Mouse (Mus musculus): ENCODE measurements at regions not wholly inside any gene's neighbourhood (a gene's known extent, or its start where the extent isn't known, plus 50 kb on each side); places are given as distances from the start of the nearest gene placed in this dataset.

DNA sequence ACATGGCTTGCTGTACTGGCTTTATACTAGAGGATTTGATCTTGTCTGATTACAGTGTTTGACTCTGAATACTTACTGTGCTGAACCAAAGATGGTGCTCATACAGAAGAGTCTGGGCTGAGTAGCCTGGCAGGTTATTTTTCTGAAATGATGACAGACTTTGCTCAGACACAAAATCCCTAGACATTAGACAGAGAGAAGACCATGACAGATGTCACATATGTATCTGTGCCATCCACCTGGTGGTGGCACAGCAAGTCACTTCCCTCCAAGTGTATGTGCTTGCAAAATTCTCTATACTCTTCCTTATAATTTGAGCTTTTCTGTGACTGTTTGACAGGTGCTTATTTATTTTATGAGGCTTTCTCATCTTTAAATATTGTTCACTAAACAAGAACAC, 80.7 kb downstream of the Gm7361 start:
- DNase-seq (ENCODE audit: low spot score): no peak
- no peaks in the 10 kb centered on the region for H3K36me3 ChIP-seq (ENCODE audit: control insufficient read depth, insufficient read depth, low read length)
- H3K27me3 ChIP-seq (ENCODE audit: control insufficient read depth, insufficient read depth, low read length): no peaks in the 10 kb centered on the region
- no peak overlapping the region for H3K27ac ChIP-seq (replicated peaks; ENCODE audit: low read depth, low read length)
- no peaks in the 10 kb centered on the region for H3K9me3 ChIP-seq (ENCODE audit: control insufficient read depth, low read length)
- ATAC-seq (ENCODE audit: insufficient number of reproducible peaks, low FRiP score, low TSS enrichment, low read depth): no peak
- H3K9ac ChIP-seq (ENCODE audit: low read length): no peak overlapping the region
- no peaks in the 10 kb centered on the region for H3K4me1 ChIP-seq (ENCODE audit: control insufficient read depth, insufficient read depth, low read length)
- H3K4me3 ChIP-seq (ENCODE audit: low read depth, low read length): no peak overlapping the region
- H3K4me2 ChIP-seq (ENCODE audit: low read depth, severe bottlenecking): no peak overlapping the region

DNA sequence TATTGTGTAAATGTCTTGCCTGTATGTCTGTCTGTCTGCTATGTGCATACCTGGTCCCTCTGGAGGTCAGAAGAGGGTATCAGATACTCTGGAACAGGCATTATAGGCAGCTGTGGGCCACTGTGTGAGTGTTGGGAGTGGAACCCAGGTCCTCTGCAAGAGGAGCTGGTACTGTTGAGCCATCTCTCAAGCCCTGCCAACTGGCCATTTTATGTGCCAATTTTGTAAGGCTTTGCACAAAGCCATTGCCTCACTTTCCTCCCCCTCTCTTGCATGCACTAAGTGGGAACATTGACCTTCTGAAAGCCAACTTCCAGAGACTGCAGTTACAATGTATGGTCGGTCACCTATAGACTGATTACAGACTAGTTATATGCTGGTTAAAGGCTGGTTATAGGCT, 81.8 kb downstream of the Gm7361 start:
- ATAC-seq (ENCODE audit: insufficient number of reproducible peaks, low FRiP score, low TSS enrichment, low read depth) (no peak), DNase-seq (ENCODE audit: low spot score) (no peak)
- Histone ChIP-seq H3K4me3 (ENCODE audit: low read depth, low read length) (no peak overlapping the region), H3K4me2 (ENCODE audit: low read depth, severe bottlenecking) (no peak overlapping the region), H3K36me3 (ENCODE audit: control insufficient read depth, insufficient read depth, low read length) (no peaks in the 10 kb centered on the region), H3K9ac (ENCODE audit: low read length) (no peak overlapping the region), H3K27ac (replicated peaks; ENCODE audit: low read depth, low read length) (no peak overlapping the region), H3K27me3 (ENCODE audit: control insufficient read depth, insufficient read depth, low read length) (no peaks in the 10 kb centered on the region), H3K9me3 (ENCODE audit: control insufficient read depth, low read length) (no peaks in the 10 kb centered on the region), H3K4me1 (ENCODE audit: control insufficient read depth, insufficient read depth, low read length) (no peaks in the 10 kb centered on the region)
- WGBS: 77% methylated on average over 1 of the region's 1 CpGs

DNA sequence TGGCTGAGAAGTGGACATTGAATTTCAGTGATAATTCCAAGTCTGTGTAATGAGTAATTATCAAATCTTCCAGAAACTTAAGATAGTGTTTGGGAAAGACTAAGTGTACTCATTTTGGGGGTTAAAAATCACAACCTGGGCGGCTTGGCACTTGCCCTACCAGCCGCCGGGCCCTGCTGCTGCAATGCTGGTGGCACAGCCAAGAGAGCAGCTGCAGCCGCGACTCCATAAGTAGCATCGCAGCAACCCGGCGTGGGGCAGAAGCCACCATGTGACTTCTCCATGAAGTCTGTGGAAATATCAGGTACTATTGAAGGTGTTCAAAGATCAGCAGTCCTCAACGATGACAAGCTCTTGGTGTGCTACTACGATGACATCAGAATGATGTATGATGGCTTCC, 97.7 kb downstream of the Gm7361 start:
- no peaks in the 10 kb centered on the region for H3K9me3 ChIP-seq (ENCODE audit: control insufficient read depth, low read length)
- H3K9ac ChIP-seq (ENCODE audit: low read length): no peak overlapping the region
- no peak overlapping the region for H3K4me3 ChIP-seq (ENCODE audit: low read depth, low read length)
- no peaks in the 10 kb centered on the region for H3K27me3 ChIP-seq (ENCODE audit: control insufficient read depth, insufficient read depth, low read length)
- H3K4me1 ChIP-seq (ENCODE audit: control insufficient read depth, insufficient read depth, low read length): no peaks in the 10 kb centered on the region
- H3K4me2 ChIP-seq (ENCODE audit: low read depth, severe bottlenecking): no peak overlapping the region
- H3K36me3 ChIP-seq (ENCODE audit: control insufficient read depth, insufficient read depth, low read length): no peaks in the 10 kb centered on the region
- DNase-seq (ENCODE audit: low spot score): no peak
- H3K27ac ChIP-seq (replicated peaks; ENCODE audit: low read depth, low read length): no peak overlapping the region
- ATAC-seq (ENCODE audit: insufficient number of reproducible peaks, low FRiP score, low TSS enrichment, low read depth): no peak
- WGBS: 88% methylated on average over 10 of the region's 10 CpGs

DNA sequence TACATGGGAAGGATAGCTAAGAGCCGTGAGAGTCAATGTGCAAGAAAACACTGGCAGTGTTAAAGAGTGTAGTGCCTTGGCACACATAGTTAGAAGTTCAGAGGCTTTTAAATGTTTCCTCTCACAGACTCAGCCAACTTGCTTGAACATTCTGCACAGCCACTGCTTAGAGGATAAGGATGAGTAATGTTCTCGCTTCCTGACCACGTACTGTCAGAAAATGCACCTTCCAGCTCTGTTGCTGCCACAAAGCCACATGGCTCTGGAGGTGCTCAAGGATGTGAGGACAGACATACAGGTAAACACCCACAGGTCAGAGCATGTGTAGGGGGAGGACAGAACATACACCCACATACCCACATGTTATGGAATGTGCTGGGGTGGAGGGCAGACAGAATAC, 101.6 kb downstream of the Gm7361 start:
- H3K27me3 ChIP-seq (ENCODE audit: control insufficient read depth, insufficient read depth, low read length): no peaks in the 10 kb centered on the region
- no peaks in the 10 kb centered on the region for H3K9me3 ChIP-seq (ENCODE audit: control insufficient read depth, low read length)
- no peaks in the 10 kb centered on the region for H3K36me3 ChIP-seq (ENCODE audit: control insufficient read depth, insufficient read depth, low read length)
- H3K9ac ChIP-seq (ENCODE audit: low read length): no peak overlapping the region
- DNase-seq (ENCODE audit: low spot score): no peak
- no peaks in the 10 kb centered on the region for H3K4me1 ChIP-seq (ENCODE audit: control insufficient read depth, insufficient read depth, low read length)
- H3K4me3 ChIP-seq (ENCODE audit: low read depth, low read length): no peak overlapping the region
- H3K4me2 ChIP-seq (ENCODE audit: low read depth, severe bottlenecking): no peak overlapping the region
- WGBS: 93% methylated on average over 3 of the region's 3 CpGs
- H3K27ac ChIP-seq (replicated peaks; ENCODE audit: low read depth, low read length): no peak overlapping the region
- ATAC-seq (ENCODE audit: insufficient number of reproducible peaks, low FRiP score, low TSS enrichment, low read depth): no peak

DNA sequence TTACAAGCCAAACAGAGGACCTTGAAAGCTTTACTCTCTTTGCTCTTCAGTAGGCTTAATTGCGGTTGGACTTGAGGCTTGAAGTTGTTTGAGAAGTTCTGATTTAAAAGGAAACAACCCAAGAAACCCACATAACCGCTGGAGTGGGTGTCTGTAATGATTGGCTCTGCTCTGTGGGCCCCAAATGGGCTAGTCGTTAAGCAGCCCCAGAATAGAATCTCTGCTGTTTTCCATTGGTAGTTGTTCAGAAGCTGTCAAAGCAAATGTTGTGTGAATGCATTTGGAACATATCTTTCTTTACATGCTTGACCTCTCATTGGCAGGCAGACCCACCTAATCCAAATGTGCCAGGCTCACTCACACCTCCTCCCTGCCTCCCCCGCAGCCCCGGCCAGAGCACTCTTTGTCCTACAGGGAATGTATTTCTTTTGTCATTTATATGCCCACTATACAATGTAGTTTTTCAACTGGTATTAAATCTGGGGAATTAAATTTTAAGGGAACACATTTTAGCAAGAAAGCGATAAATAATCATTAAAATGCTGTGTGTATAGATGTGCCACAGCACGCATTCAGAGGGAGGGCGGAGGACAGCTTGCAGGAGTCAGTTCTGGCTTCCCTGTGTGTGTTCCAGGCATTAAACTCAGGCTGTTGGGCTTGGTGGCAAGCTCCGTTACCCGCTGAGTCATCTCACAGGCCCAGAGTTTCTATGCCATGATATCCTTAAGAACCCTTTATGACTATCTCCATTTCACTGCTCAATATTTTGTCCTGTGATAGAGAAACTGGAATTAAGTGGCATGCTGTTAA, 116.9 kb downstream of the Gm7361 start:
- WGBS: 57% methylated on average over 10 of the region's 10 CpGs
- H3K9ac ChIP-seq (ENCODE audit: low read length): no peak overlapping the region
- no peak for ATAC-seq (ENCODE audit: insufficient number of reproducible peaks, low FRiP score, low TSS enrichment, low read depth)

DNA sequence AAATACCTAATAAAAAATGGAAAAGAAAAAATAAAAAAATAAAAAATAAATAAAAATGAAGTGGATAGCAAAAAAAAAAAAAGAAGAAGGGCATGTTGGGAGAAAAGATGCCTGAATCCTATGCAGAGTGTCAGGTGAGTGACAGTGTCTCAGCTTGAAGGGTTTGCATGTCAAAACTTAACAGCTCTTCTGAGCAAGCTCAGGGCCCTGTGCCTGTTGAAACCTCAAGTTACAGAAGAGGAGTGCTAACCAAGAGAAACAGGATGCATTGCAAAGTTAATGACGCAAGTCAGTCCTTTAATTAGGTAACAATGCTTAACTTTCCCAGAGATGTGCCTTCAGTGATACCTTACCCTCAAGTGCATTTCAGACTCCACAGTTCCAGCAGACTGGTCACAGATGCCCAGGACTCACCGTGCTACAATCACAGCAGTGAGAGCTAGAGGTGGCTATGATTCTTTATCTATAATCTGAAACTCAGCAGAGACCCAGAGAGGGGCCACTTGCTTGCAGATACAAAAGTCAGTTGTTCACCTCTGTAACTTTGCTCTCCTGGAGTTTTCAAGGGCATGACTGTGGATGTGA, 149.7 kb downstream of the Gm7361 start:
- Histone ChIP-seq H3K4me2 (ENCODE audit: low read depth, severe bottlenecking) (no peak overlapping the region), H3K27me3 (ENCODE audit: control insufficient read depth, insufficient read depth, low read length) (no peaks in the 10 kb centered on the region), H3K4me1 (ENCODE audit: control insufficient read depth, insufficient read depth, low read length) (no peaks in the 10 kb centered on the region), H3K4me3 (ENCODE audit: low read depth, low read length) (no peak overlapping the region), H3K27ac (replicated peaks; ENCODE audit: low read depth, low read length) (no peak overlapping the region), H3K9me3 (ENCODE audit: control insufficient read depth, low read length) (no peaks in the 10 kb centered on the region), H3K9ac (ENCODE audit: low read length) (no peak overlapping the region), H3K36me3 (ENCODE audit: control insufficient read depth, insufficient read depth, low read length) (no peaks in the 10 kb centered on the region)
- ATAC-seq (ENCODE audit: insufficient number of reproducible peaks, low FRiP score, low TSS enrichment, low read depth) (no peak), DNase-seq (ENCODE audit: low spot score) (no peak)
- 87% methylated on average over 2 of the region's 2 CpGs for WGBS

More for the DNA sequence above, 116.9 kb downstream of the Gm7361 start:
- Histone ChIP-seq H3K27me3 (ENCODE audit: control insufficient read depth, insufficient read depth, low read length) (no peaks in the 10 kb centered on the region), H3K36me3 (ENCODE audit: control insufficient read depth, insufficient read depth, low read length) (no peaks in the 10 kb centered on the region), H3K4me3 (ENCODE audit: low read depth, low read length) (no peak overlapping the region), H3K4me1 (ENCODE audit: control insufficient read depth, insufficient read depth, low read length) (0 out of 2 replicates have a peak, but pooled peaks cover 5% of the 10 kb centered on the region), H3K9me3 (ENCODE audit: control insufficient read depth, low read length) (no peaks in the 10 kb centered on the region), H3K4me2 (ENCODE audit: low read depth, severe bottlenecking) (no peak overlapping the region), H3K27ac (replicated peaks; ENCODE audit: low read depth, low read length) (no peak overlapping the region)
- DNase-seq (ENCODE audit: low spot score): peak; percentile 20

DNA sequence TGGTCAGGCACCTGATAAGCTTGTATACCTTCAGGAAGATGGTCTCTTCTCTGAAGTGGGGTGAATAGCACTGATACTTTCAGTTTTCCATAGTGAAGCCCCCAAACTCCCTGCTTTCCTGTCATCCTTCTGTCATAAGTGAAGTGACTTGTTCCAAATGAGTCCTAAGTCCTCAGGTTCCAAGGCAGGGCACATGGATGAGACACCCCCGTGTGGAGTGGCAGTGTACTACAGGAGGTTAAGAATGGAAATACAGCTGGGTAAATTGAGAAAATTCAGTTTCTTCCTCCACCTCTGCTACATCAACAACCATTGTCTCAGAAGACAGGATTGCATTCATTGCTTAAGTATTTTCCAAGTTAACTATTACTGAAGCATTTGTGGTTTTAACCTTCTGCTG, 155.7 kb downstream of the Gm7361 start:
- H3K36me3 ChIP-seq (ENCODE audit: control insufficient read depth, insufficient read depth, low read length): no peaks in the 10 kb centered on the region
- no peaks in the 10 kb centered on the region for H3K4me1 ChIP-seq (ENCODE audit: control insufficient read depth, insufficient read depth, low read length)
- no peak overlapping the region for H3K9ac ChIP-seq (ENCODE audit: low read length)
- ATAC-seq (ENCODE audit: insufficient number of reproducible peaks, low FRiP score, low TSS enrichment, low read depth): no peak
- H3K27ac ChIP-seq (replicated peaks; ENCODE audit: low read depth, low read length): no peak overlapping the region
- H3K4me3 ChIP-seq (ENCODE audit: low read depth, low read length): no peak overlapping the region
- no peaks in the 10 kb centered on the region for H3K9me3 ChIP-seq (ENCODE audit: control insufficient read depth, low read length)
- H3K27me3 ChIP-seq (ENCODE audit: control insufficient read depth, insufficient read depth, low read length): no peaks in the 10 kb centered on the region
- H3K4me2 ChIP-seq (ENCODE audit: low read depth, severe bottlenecking): no peak overlapping the region
- WGBS: 36% methylated on average over 1 of the region's 1 CpGs
- no peak for DNase-seq (ENCODE audit: low spot score)

DNA sequence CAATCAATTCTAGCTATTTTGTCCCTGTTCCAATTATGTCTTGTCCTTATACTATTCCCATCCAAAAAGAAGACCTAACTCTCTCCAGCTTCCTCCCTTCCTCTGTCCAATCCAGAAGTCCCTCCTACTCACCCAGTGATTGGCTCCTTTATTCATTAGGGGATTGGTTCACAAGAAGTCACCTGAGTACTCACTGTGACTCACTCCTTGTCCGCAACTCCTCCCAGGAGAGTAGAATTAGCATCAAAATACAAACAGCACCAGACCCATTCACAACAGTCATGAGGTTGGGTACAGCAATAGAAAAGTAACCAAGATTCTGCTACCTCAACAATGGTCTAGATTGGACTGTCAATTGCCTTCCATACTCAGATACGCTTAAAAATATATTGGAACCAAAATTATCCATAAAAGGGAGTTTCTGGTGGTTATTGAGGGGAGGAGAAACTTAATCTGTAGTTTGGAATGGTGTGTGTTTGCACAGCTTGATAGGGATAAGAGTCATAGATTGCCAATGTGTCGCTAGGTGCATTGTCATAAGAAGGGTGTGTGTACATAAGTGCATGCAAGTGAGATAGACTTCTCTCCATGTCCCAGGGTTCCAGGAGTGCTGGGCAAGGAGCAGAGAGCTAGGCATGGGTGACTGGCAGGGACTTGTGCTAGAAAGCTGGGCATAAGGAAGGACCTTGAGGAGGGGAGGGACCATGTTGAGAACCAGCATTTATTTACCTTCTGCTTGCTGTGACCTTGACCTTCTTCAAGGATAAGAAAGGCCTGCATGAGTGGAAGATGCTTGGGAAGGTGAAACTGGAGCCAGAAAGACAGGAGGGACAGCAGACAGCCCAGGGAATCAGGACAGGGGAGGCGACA, 187.1 kb downstream of the Gm7361 start:
- no peaks in the 10 kb centered on the region for H3K4me1 ChIP-seq (ENCODE audit: control insufficient read depth, insufficient read depth, low read length)
- no peak overlapping the region for H3K4me3 ChIP-seq (ENCODE audit: low read depth, low read length)
- WGBS: 80% methylated on average over 4 of the region's 4 CpGs
- H3K9ac ChIP-seq (ENCODE audit: low read length): no peak overlapping the region
- H3K27me3 ChIP-seq (ENCODE audit: control insufficient read depth, insufficient read depth, low read length): no peaks in the 10 kb centered on the region
- no peaks in the 10 kb centered on the region for H3K36me3 ChIP-seq (ENCODE audit: control insufficient read depth, insufficient read depth, low read length)
- no peak for DNase-seq (ENCODE audit: low spot score)
- no peak overlapping the region for H3K4me2 ChIP-seq (ENCODE audit: low read depth, severe bottlenecking)
- no peak for ATAC-seq (ENCODE audit: insufficient number of reproducible peaks, low FRiP score, low TSS enrichment, low read depth)
- H3K27ac ChIP-seq (replicated peaks; ENCODE audit: low read depth, low read length): no peak overlapping the region
- no peaks in the 10 kb centered on the region for H3K9me3 ChIP-seq (ENCODE audit: control insufficient read depth, low read length)
